Mouse (Mus musculus): ENCODE data around the gene Mib2. TPM values are rescaled to one million over a fixed set of nuclear protein-coding genes. Genes with fewer than 3 reads are reported as not detected.

Mib2 gene
- 2.4 TPM for polyA plus RNA-seq (2014; fragmentation: Illumina TruSeq; extraction: RNeasy Lipid Tissue Mini Kit (QIAGEN cat#74804); ENCODE audit: low read depth, low replicate concordance)

DNA sequence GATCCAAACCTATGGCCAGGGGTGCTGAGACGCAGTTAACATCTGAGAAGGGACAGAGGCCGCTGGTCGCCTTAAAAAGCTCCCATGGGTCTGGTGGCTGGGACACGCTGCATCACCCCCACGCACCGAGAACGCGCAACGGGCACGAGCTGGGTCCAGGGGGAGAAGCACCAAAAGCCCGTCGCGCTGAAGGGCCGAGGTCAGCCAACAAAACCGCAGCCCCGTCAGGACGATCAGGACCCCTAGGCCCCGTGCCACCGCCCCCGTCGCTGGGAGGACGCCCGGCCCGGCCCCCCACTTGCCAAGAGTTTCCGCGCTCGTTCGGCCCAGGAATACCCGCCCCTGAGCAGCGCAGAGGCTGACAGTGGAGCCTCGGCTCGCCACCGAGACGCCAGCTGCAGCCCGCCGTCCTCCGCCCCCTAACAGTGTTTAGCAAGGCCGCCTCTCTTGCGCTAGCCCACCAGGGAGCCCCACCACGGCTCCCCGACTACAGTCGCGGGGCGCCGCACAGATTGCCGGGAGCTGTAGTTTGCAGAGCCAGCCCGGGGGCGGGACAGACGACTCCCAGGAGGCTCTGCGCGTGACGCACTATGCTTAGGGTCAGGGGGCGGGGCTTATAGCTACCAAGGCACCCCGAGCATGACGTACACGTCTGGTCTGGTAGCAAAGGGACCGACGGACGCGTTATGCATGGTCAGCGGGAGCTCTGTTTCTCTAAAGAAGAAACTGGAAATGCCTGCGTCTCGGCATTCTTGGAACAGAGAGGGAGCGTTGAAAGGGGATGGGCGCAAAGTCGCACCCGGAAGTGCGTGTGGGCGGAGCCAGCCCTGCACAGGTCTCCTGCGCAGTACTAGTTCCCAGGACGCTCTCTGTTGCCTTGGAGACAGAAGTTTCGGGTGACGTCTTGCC lies at the start of gene Mib2:
TSS of gene Mib2 (minus strand) at position 510 of the 909 bp plus-strand sequence.

DNA sequence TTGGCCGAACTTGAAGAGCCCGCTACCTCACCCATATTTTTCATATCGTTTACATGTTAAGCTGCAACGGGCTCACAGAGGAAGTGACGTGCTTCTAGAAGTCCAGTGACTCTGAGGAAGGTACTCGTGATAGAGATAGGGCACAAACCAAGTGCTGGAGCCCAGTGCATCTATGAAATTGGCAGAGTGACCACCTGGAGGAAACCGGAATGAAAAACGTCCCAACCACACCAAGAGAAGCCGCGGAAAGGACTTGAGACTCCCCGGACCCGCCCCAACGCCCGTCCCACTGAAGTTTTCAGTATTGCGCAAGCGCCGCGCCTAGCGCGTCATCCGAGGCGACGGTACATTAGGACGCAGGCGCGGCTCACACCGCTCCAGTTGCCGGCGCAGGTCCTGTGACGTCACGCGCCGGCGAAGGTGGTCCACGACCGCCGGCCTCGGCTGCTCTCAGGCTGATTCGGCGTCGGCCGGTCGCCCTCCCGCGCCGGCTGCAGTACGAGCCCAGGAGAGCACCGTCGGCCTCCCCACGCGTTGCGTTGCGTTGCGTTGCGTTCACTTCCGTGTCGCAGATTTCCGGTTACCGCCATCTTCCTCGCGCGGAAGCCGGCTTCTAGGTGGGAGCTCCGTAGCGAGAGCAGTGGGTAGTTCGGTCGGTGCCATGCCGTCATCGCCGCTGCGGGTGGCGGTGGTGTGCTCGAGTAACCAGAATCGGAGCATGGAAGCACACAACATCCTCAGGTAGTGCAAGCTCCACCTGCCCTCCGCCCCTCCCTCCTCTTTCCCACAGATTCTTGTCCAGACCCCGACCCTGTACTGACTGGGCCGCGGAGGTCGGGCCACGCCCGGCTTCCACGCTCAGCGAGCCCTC lies 36.0 kb upstream of the Mib2 start, which contains the start of gene Ssu72:
TSS of gene Ssu72 (plus strand) at position 80 of the 871 bp plus-strand sequence.

DNA sequence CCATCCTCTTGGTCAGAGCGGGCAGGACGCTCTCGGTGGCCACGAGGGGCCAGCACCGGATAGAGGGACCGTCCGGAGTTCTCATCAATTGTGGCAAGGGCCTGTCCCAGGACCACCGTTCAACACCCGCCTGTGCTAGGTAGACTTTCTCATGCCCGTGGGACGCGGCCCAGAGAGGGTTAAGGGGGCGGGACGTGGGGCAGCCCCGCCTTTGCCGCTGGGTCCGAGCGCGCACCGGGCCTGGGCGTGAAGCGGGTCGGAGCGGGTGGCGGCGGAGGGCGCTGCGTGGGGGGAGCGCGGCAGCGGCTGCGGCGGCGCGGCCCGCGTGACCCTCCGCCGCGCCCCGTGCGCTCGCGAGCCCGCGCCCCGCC lies 25.1 kb upstream of the Mib2 start, which contains the start of gene Fndc10:
TSS of gene Fndc10 (plus strand) at position 232 of the 371 bp plus-strand sequence.

DNA sequence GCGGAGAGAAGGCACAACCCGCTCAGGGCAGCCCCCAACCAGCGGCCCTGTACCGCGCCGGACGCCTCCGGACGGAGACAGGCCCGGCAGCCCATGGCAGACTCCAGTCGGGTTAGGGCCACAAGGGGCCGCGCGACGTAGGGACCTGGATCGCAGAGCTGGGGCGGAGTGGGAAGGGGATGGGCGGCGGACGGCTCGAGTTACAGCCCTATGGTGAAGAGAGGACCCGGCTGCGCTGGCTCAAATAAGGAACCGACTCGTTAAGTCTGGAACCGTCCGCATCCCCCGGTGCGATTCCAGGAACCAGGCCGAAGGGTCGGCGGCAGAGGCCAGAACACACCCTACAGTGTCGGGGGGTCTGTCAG lies 15.9 kb downstream of the Mib2 start, which contains the start of gene Mmp23:
TSS of gene Mmp23 (minus strand) at position 299 of the 365 bp plus-strand sequence.

GRCm38 (mm10) chr4:155645308-155645707 lies 23.7 kb downstream of the Mib2 start, which contains the start of gene Gm10563:
TSS of gene Gm10563 (minus strand) at chr4:155645408.

DNA sequence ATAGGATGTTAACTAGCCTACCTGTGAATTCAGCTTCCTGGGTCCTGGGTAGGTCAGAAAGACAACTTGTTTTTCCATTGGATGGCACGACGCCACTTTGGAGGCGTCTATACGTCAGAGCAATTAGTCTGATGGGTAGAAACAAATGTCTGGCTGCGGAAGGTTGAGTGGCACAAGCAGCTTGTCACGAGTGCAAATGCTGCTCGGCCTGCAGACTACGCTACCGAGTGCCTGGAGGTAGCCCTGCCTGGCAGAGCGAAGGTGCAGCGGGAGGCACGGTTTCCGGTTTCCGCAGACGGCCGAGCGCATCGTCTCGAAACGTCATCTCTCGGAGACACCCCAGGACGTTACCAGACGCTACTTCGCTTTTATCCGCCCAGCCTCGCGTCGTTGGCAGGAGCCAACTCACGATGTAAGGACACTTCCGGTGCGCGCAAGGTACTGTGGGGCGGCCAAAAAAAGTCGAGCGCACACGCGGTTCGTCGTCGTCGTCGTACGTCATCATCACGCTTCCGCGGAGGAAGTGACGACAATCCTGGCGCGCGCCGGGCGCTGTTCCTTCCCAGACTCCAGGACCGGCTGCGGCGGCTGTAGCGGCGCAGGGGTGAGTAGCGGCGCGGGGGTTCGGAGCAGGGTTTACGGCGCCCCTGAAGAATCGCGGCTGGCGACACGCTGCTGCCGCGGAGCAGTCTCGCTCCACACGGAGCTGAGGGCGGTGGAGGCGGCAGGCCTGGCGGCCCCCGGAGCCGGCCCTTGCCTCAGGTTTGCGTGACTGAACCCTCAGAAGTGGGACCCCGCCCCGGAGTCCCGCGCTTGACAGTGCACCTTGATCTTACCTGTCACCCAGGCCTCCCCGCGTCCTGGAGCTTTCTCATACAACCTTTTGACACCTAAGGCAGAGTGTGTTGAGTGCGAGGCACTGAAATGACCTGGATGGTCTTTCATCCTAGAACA lies 44.4 kb downstream of the Mib2 start, which contains the start of gene Cdk11b:
TSS of gene Cdk11b (plus strand) at position 517 of the 954 bp plus-strand sequence.

Other genes with a start within 250 kb of the Mib2 start
- gene Tmem52, start 200.1 kb downstream of the Mib2 start, polyA plus RNA-seq (2014; fragmentation: Illumina TruSeq; extraction: RNeasy Lipid Tissue Mini Kit (QIAGEN cat#74804); ENCODE audit: low read depth, low replicate concordance) = not detected
- gene Gnb1, start 177.8 kb downstream of the Mib2 start, polyA plus RNA-seq (2014; fragmentation: Illumina TruSeq; extraction: RNeasy Lipid Tissue Mini Kit (QIAGEN cat#74804); ENCODE audit: low read depth, low replicate concordance) = 228 TPM
- 136 TPM for gene Nadk, start 106.8 kb downstream of the Mib2 start, polyA plus RNA-seq (2014; fragmentation: Illumina TruSeq; extraction: RNeasy Lipid Tissue Mini Kit (QIAGEN cat#74804); ENCODE audit: low read depth, low replicate concordance)
- gene Slc35e2, start 67.8 kb downstream of the Mib2 start, polyA plus RNA-seq (2014; fragmentation: Illumina TruSeq; extraction: RNeasy Lipid Tissue Mini Kit (QIAGEN cat#74804); ENCODE audit: low read depth, low replicate concordance) = 35.3 TPM
- 72.3 TPM for gene Cdk11b, start 44.3 kb downstream of the Mib2 start, polyA plus RNA-seq (2014; fragmentation: Illumina TruSeq; extraction: RNeasy Lipid Tissue Mini Kit (QIAGEN cat#74804); ENCODE audit: low read depth, low replicate concordance)
- gene Gm10563, start 23.8 kb downstream of the Mib2 start, polyA plus RNA-seq (2014; fragmentation: Illumina TruSeq; extraction: RNeasy Lipid Tissue Mini Kit (QIAGEN cat#74804); ENCODE audit: low read depth, low replicate concordance) = not detected
- gene Mmp23, start 15.8 kb downstream of the Mib2 start, polyA plus RNA-seq (2014; fragmentation: Illumina TruSeq; extraction: RNeasy Lipid Tissue Mini Kit (QIAGEN cat#74804); ENCODE audit: low read depth, low replicate concordance) = 0.82 TPM
- 2.0 TPM for gene Fndc10, start 25.1 kb upstream of the Mib2 start, polyA plus RNA-seq (2014; fragmentation: Illumina TruSeq; extraction: RNeasy Lipid Tissue Mini Kit (QIAGEN cat#74804); ENCODE audit: low read depth, low replicate concordance)
- gene Ssu72, start 35.6 kb upstream of the Mib2 start, polyA plus RNA-seq (2014; fragmentation: Illumina TruSeq; extraction: RNeasy Lipid Tissue Mini Kit (QIAGEN cat#74804); ENCODE audit: low read depth, low replicate concordance) = 150 TPM
- gene Tmem240, start 65.6 kb upstream of the Mib2 start, polyA plus RNA-seq (2014; fragmentation: Illumina TruSeq; extraction: RNeasy Lipid Tissue Mini Kit (QIAGEN cat#74804); ENCODE audit: low read depth, low replicate concordance) = not detected
- 6.4 TPM for gene Atad3a, start 91.9 kb upstream of the Mib2 start, polyA plus RNA-seq (2014; fragmentation: Illumina TruSeq; extraction: RNeasy Lipid Tissue Mini Kit (QIAGEN cat#74804); ENCODE audit: low read depth, low replicate concordance)
- 0.52 TPM for gene Vwa1, start 105.5 kb upstream of the Mib2 start, polyA plus RNA-seq (2014; fragmentation: Illumina TruSeq; extraction: RNeasy Lipid Tissue Mini Kit (QIAGEN cat#74804); ENCODE audit: low read depth, low replicate concordance)
- gene Tmem88b, start 116.7 kb upstream of the Mib2 start, polyA plus RNA-seq (2014; fragmentation: Illumina TruSeq; extraction: RNeasy Lipid Tissue Mini Kit (QIAGEN cat#74804); ENCODE audit: low read depth, low replicate concordance) = 0.70 TPM
- gene Ankrd65, start 121.2 kb upstream of the Mib2 start, polyA plus RNA-seq (2014; fragmentation: Illumina TruSeq; extraction: RNeasy Lipid Tissue Mini Kit (QIAGEN cat#74804); ENCODE audit: low read depth, low replicate concordance) = not detected
- gene Mrpl20, start 133.7 kb upstream of the Mib2 start, polyA plus RNA-seq (2014; fragmentation: Illumina TruSeq; extraction: RNeasy Lipid Tissue Mini Kit (QIAGEN cat#74804); ENCODE audit: low read depth, low replicate concordance) = 89.5 TPM
- 83.8 TPM for gene Ccnl2, start 143.3 kb upstream of the Mib2 start, polyA plus RNA-seq (2014; fragmentation: Illumina TruSeq; extraction: RNeasy Lipid Tissue Mini Kit (QIAGEN cat#74804); ENCODE audit: low read depth, low replicate concordance)
- 6.2 TPM for gene Aurkaip1, start 162.1 kb upstream of the Mib2 start, polyA plus RNA-seq (2014; fragmentation: Illumina TruSeq; extraction: RNeasy Lipid Tissue Mini Kit (QIAGEN cat#74804); ENCODE audit: low read depth, low replicate concordance)
- 58.8 TPM for gene Mxra8, start 170.5 kb upstream of the Mib2 start, polyA plus RNA-seq (2014; fragmentation: Illumina TruSeq; extraction: RNeasy Lipid Tissue Mini Kit (QIAGEN cat#74804); ENCODE audit: low read depth, low replicate concordance)
- 2.0 TPM for gene Dvl1, start 178.2 kb upstream of the Mib2 start, polyA plus RNA-seq (2014; fragmentation: Illumina TruSeq; extraction: RNeasy Lipid Tissue Mini Kit (QIAGEN cat#74804); ENCODE audit: low read depth, low replicate concordance)
- not detected for gene Tas1r3, start 194.2 kb upstream of the Mib2 start, polyA plus RNA-seq (2014; fragmentation: Illumina TruSeq; extraction: RNeasy Lipid Tissue Mini Kit (QIAGEN cat#74804); ENCODE audit: low read depth, low replicate concordance)
- gene Cptp, start 200.2 kb upstream of the Mib2 start, polyA plus RNA-seq (2014; fragmentation: Illumina TruSeq; extraction: RNeasy Lipid Tissue Mini Kit (QIAGEN cat#74804); ENCODE audit: low read depth, low replicate concordance) = 5.8 TPM
- gene Ints11, start 200.3 kb upstream of the Mib2 start, polyA plus RNA-seq (2014; fragmentation: Illumina TruSeq; extraction: RNeasy Lipid Tissue Mini Kit (QIAGEN cat#74804); ENCODE audit: low read depth, low replicate concordance) = 3.3 TPM
- 1.8 TPM for gene Pusl1, start 222.6 kb upstream of the Mib2 start, polyA plus RNA-seq (2014; fragmentation: Illumina TruSeq; extraction: RNeasy Lipid Tissue Mini Kit (QIAGEN cat#74804); ENCODE audit: low read depth, low replicate concordance)
- gene Acap3, start 222.6 kb upstream of the Mib2 start, polyA plus RNA-seq (2014; fragmentation: Illumina TruSeq; extraction: RNeasy Lipid Tissue Mini Kit (QIAGEN cat#74804); ENCODE audit: low read depth, low replicate concordance) = 0.82 TPM

Measured in adrenal gland, adult 10 weeks (tissue).